Mouse (Mus musculus) v-Abl transformed pro-B cells (cell line): ENCODE measurements around the gene Copg2.

Experiments used
- in situ Hi-C, 2 experiments: fragments of 400-800 bp; cut with MboI; formaldehyde crosslinking; loops; one replicate each; pipeline ENCODE4 v1.15.1; 2025; ENCODE audit not compliant: unreplicated experiment in 2 of 2

Copg2 gene

DNA sequence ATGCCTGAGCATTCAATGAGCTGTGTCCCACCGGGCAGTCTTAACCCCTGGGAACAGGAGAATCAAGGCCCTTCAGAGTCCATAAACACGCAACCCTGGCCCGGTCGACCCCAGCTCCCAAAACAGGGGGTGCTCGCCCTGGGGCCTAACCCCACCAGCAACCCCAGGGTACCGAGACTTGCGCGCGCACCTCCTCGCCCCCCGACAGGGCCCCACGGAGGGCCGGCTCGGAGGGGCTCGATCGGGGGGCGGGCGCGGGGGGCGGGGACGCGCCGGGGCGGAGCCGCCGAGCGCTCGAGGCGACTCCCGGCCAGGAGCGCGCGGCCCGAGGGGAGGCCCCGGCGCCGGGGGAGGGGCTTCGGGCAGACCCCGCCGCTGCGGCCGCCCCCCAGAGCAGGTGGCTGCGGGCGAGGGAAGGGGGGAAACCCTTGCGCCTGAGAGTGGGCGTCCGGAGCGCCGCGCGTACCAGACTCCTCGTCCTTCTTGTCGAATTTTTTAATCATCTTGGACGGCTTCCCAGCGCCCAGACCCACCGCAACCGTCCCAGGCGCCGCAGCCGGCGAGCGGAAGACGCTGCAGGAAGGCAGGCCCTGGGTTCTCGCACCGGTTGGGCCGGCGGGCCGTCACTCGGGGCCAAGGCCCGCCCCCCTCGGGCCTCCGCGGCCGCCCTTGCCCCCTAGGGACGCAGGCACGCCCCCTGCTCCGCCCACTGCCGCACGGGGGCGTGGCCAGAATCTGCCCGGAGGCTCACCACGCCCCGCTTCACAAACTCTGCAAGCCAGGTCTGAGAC is at the start of gene Copg2:
TSS of gene Copg2 (minus strand) at position 600 of the 791 bp plus-strand sequence.
- in situ Hi-C loops: no loop called here

DNA sequence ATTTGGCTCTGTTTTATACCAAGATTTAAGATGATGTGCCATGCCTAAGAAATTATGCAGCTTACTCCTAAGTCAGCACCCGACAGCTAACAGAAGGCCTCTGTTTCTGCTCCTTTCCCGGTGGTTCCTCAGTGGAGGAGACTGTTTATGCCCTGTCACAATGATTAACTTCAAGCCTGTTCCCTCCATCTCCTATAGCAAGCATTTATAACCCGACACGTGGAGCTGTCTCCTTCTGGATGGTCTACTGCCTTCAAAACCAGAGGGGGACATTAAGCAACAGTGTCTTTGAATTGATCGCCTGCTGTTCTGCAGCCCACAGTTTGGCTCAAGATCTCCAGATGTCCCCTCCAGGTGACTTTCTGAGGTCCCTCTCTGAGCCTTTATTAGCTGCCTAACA is 42.7 kb upstream of the Copg2 start:
- in situ Hi-C loops: no loop called here

DNA sequence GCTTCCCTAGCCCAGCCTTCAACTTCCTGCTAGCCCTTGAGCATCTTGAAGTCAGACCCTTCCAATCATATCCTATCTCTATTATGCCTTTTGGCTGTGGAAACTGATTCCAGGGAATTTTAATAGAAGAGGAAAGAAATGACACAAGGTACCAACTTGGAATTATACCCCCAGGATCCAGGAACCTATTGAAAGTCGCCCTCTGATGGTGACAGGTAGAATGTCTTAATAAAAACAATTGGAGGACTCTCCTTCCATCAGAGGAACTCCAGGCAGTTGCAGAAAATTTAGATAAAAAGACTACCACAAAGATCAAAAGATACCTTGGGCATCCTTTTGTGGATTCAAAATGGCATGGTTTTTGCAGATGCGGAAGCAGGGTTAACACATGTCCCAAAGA is 26.2 kb upstream of the Copg2 start:
- in situ Hi-C loops: no loop called here

GRCm38 (mm10) chr6:30921826-30922225 is 25.2 kb upstream of the Copg2 start:
- in situ Hi-C loops: no loop called here

GRCm38 (mm10) chr6:30920834-30921675 is 24.5 kb upstream of the Copg2 start:
- in situ Hi-C loops: no loop called here

GRCm38 (mm10) chr6:30915473-30915872 is 18.9 kb upstream of the Copg2 start, which contains the start of gene Tsga13:
Gene Tsga13 (minus strand): TSS chr6:30915573.
- in situ Hi-C loops: no loop called here

- in situ Hi-C loops: no loop called here
Measured at GRCm38 (mm10) chr6:30907970-30908369, 11.4 kb upstream of the Copg2 start.

DNA sequence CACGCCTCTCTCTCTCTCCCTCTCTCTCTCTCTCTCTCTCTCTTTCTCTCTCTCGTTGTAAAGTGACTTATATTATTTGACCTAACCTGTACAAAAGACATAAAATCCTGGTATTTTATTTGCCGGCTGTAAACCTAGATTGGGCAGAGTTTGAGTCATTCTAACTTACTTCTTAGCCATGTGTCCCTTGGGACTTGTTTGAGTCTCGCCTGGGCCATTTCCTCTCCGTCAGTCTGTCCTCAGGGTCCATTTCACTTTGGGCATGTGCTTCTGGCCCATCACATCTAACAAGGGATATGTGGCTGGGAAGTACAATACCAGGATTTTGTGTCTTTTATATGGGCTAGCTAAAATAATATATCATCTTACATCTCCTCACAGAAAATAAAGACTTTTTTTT is 8.3 kb upstream of the Copg2 start:
- in situ Hi-C loops: no loop called here

DNA sequence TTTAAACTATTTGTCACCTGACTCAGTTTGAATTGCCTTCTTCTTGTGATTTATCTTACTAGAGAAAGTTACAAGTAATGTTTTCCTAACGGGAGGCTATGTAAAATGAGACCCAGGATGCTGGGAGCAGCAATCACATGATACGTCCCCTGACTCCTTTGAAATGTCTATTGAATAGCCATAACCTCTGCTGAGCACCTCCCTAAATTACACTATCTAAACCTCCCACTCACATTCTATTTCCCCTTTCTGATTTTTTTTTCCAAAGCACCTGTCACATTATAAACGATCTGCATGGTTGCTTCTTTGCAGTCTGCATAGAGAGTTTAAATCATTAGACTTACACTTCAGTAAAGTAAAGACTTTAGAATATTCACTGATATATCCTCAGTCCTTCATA is 7.4 kb upstream of the Copg2 start:
- in situ Hi-C loops: no loop called here

DNA sequence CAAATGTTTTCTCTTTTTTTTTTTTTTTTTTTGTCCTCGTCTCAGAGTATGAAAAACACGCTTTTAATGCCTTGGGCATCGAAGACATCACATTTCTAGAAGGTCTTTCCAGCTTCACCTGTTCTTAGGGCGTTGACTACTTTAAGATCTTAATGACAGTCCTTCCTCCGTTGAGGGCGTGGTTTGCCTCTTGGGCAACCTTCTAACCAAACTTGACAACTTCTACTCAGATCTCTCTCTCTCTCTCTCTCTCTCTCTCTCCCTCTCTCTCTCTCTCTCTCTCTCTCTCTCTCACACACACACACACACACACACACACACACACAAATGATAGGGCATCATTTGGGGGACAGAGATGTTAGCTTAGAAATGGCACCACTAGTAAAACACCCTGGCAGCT is 926 bp upstream of the Copg2 start:
- in situ Hi-C loops: no loop called here

DNA sequence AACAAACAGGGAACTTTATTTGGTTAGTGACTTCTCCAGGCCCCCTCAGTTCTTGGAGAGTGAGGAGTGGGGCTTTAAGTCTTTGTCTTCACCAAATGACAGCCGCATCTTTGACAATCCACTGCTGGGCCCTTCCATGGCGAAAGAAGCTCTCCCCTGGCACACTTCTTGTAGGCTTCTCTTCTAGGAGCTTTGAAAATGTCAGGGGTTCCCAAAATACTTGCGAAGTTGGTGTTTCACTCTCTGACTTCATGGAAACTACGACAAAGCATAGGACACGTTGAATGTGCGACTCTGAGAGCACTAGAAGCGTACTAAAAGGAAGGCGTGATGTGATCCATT is 363 bp upstream of the Copg2 start:
- in situ Hi-C loops: no loop called here

DNA sequence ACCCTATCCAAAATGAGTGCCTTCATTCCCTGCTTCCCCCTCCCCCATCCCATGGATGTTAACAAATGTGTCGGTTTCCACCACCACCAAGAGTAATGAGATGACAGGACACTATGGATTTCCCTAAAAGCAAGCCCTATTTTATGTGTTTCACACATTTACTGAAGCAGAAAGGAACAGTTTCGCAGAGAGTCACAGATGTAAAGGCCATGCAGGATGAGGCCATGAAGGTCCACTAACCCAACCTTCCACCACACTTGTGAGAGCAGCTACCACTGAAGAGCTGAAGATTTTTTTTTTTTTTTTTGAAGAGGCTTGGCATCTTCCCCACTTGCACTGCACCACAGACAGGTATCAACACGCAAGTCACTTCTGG is 787 bp downstream of the Copg2 start:
- in situ Hi-C loops: no loop called here

GRCm38 (mm10) chr6:30893081-30893480 is 3.5 kb downstream of the Copg2 start:
- in situ Hi-C loops: no loop called here

GRCm38 (mm10) chr6:30891761-30892160 is 4.8 kb downstream of the Copg2 start:
- in situ Hi-C loops: no loop called here

DNA sequence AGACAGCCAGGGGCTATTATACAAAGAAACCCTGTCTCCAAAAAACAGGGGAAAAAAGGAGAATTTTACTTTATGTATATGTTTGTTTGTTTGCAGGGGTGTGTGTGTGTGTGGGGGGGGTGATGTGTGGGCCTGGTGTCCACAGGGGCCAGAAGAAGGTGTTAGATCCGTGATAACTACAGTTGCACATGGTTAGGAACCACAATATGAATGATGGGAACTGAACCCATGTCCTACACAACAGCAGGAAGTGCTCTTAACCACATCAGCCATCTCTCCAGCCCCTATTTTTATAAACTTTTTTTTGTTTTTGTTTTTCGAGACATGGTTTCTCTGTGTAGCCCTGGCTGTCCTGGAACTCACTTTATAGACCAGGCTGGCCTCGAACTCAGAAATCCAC is 11.7 kb downstream of the Copg2 start:
- in situ Hi-C loops: no loop called here

DNA sequence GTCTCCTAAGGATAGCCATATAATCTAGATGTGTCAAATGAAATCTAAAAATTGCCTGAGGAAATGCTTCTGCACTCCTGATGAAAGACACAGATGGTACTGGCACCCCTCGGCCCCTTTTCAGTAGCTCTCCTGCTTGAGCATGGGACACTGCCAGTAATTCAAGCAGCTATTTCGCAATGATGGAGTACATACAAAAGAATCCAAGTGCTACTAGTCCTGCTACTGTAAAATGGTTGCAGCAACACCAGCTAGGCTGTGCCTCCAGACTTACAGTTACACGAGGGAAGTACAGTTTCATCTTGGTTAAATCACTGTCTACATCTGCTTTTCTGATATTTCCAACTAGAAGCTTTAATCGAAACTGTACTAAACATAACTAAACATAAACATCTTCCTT is 13.1 kb downstream of the Copg2 start:
- in situ Hi-C loops: no loop called here

DNA sequence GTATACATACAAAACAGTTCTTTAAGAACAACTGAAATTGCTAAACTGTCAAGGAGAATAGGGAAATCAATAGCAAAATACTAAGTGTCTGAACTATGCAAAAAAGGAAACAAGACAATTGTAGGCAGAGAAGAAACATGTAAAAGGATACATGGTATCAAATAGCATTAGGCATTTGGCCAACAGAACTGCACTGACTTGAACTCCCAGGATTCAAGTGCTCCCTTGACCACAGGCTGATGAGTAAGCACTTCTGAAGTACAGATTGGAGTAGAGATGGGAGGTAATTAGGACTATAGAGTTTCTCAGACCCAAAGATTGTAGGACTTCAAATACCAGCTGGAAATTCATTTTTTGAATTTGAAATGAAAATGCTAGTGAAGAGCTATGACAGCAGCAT is 19.9 kb downstream of the Copg2 start:
- in situ Hi-C loops: no loop called here

DNA sequence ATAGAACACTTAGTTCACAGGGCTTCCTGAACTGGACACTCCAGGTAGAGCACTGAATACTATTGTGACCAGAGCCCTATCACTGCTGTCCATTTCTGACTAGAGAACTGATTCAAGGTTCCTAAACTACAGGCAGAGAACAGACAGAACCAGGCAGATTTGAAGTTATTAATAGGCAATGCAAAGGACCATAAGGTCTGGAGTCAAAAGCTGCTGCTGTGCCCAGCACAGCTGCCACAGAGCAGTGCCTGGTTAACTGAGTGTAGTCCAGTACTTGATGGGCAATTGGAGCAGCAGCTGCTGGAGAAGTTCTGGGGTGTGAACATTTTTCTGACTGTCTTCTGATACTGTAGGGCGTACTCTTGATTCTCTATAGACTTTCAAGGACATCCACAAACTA is 30.1 kb downstream of the Copg2 start:
- in situ Hi-C loops: no loop called here

DNA sequence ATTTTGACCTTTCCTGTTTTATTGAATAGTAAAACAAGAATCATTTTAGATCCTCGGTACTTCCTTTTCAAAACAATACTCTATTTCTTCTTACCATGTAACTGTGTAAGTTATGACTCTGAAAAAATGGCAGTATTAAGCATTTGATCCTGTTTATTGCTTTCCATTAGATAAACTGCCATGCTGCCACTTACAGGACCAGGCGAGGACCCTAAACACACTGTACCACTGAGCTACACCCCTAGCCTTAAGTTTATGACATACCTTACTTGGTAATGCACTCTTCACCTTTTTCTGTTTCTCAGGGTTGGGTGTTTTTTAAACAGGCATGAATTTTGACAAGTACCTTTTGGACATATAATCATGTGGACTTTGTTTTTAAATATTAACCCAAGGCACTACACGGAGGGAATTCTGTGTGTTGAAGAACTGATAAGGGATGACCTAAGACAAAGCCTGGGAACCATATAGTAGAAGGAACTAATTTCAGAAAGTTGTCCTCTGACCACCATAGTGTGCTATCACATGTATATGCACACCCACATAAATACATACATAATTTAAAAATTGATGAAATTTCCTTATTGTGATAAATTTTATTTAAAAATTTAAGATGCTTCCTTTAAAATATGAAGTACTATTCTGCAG is 31.4 kb downstream of the Copg2 start:
- in situ Hi-C loops: no loop called here

DNA sequence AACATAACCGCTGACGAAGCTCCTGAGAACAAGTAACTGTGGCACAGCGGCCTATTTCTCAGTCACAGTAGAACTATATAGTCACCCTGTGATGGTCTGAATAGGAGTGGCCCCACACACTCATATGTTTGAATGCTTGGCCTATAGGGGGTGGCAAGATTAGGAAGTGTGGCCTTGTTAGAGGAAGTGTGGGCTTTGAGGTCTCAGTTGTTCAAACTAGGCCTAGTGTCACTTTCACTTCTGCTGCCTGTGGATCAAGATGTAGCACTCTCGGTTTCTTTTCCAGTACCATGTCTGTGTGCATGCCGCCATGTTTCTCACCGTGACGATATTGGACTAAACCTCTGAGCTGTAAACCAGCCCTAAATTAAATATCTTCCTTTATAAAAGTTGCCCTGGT is 40.6 kb downstream of the Copg2 start:
- in situ Hi-C loops: no loop called here

- in situ Hi-C loops: no loop called here
Measured at GRCm38 (mm10) chr6:30855205-30855604, 41.4 kb downstream of the Copg2 start.

GRCm38 (mm10) chr6:30849818-30850217 is 46.8 kb downstream of the Copg2 start:
- in situ Hi-C loops: no loop called here
